Mouse (Mus musculus) embryonic fibroblast, embryonic 13.5 days (primary cell): ENCODE results near the gene Camk1d.

Experiments used
- CTCF ChIP-seq: IDR thresholded peaks from 2 replicates; pipeline ENCODE4 v1.5.1; 2011; ENCODE audit warnings: mild to moderate bottlenecking, control low read depth, low read length, moderate library complexity, borderline replicate concordance; ENCODE audit not compliant: insufficient read depth
- POLR2A ChIP-seq: IDR thresholded peaks from 2 replicates; pipeline ENCODE4 v1.6.1; 2011; ENCODE audit warnings: low read depth, mild to moderate bottlenecking, control low read depth, low read length, moderate library complexity

DNA sequence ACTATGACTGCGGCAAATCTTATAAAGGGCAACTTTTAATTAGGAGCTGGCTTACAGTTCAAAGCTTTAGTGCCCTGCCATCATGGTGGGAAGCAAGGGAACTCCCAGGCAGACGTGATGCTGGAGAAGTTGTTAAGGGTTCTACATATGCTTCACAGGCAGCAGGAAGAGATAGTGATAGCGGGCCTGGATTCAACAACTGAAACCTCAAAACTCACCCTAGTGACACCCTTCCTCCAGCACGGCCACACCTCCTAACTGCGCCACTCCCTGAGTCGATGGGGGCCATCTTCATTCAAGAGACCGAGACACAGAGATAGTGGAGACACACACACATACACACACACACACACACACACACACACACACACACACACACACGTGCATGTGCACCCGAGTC is 39.8 kb downstream of the Camk1d start:
- TF ChIP-seq POLR2A (no peak), CTCF (no peak)
